Mouse (Mus musculus) intestine, embryonic 15.5 days (tissue): ENCODE measurements at regions not wholly inside any gene's neighbourhood (a gene's known extent, or its start where the extent isn't known, plus 50 kb on each side); places are given as distances from the start of the nearest gene placed in this dataset.

ENCODE experiments used
- ATAC-seq: fragments of 200-750 bp; cut with Nextera tagmentation; 2 replicates; pipeline ENCODE4 v1.8.0; 2017; ENCODE audit warnings: moderate TSS enrichment, moderate library complexity
- H3K27ac ChIP-seq: fragments of 300-500 bp; sonication (generic); 2 replicates; pipeline ENCODE4 v1.5.1; 2015; ENCODE audit warnings: mild to moderate bottlenecking, inconsistent platforms
- H3K27me3 ChIP-seq: fragments of 300-500 bp; sonication (generic); replicated peaks from 2 replicates; pipeline ENCODE4 v1.6.1; 2015; ENCODE audit warnings: inconsistent platforms
- H3K36me3 ChIP-seq: fragments of 300-500 bp; sonication (generic); 2 replicates; pipeline ENCODE4 v1.6.1; 2015; ENCODE audit warnings: inconsistent platforms
- H3K4me1 ChIP-seq: fragments of 300-500 bp; sonication (generic); replicated peaks from 2 replicates; pipeline ENCODE4 v1.6.1; 2015; ENCODE audit warnings: inconsistent platforms
- H3K4me2 ChIP-seq: fragments of 300-500 bp; sonication (generic); replicated peaks from 2 replicates; pipeline ENCODE4 v1.6.1; 2015; ENCODE audit warnings: mild to moderate bottlenecking, inconsistent platforms
- H3K4me3 ChIP-seq: fragments of 300-500 bp; sonication (generic); replicated peaks from 2 replicates; pipeline ENCODE4 v1.5.1; 2015; ENCODE audit warnings: inconsistent platforms
- H3K9ac ChIP-seq: fragments of 300-500 bp; sonication (generic); 2 replicates; pipeline ENCODE4 v1.6.1; 2015; ENCODE audit warnings: inconsistent platforms
- H3K9me3 ChIP-seq: fragments of 300-500 bp; sonication (generic); 2 replicates; pipeline ENCODE4 v1.6.1; 2016; ENCODE audit warnings: inconsistent platforms
- WGBS: fragments of 180-500 bp; shearing (Covaris S2); methylation state at CpG from one replicate; pipeline ENCODE4 v1.1.7; 2015; 5-methylcytosine and 5-hydroxymethylcytosine counted together

DNA sequence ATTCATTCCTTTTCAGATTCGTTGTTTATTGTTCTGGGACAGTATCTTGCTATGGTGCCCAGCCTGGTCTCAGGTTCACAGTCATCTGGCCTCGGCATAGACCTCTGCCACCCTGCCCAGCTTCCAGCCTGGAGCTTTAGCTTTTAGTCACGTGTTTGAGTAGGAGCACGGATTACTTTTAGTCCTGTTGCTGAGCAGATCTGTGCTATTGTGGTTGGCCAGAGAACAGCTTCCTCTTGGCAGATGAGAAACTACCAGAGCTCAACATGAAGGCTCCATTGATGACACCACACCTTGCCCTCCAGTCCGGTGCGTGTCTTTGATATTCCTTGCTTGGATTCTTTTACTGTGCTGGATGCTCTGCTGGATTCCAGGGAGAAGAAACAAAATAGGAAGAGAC lies 54.5 kb upstream of the Etaa1 start:
- 90% methylated on average over 6 of the region's 6 CpGs for WGBS
- Histone ChIP-seq H3K36me3 (no peaks in the 10 kb centered on the region), H3K27me3 (no peaks in the 10 kb centered on the region), H3K4me3 (no peak overlapping the region), H3K9ac (no peak overlapping the region), H3K4me2 (no peak overlapping the region), H3K9me3 (no peaks in the 10 kb centered on the region), H3K27ac (no peak overlapping the region), H3K4me1 (no peaks in the 10 kb centered on the region)
- ATAC-seq, result no peak
